Mouse (Mus musculus) myocyte (in vitro differentiated cells): Measurements from ENCODE around the gene Slit3. TPM values are rescaled to one million over a fixed set of nuclear protein-coding genes. Genes with fewer than 3 reads are reported as not detected.

ENCODE experiments used
- H3K27me3 ChIP-seq: one replicate; pipeline ENCODE4 v1.6.1; 2011; ENCODE audit not compliant: control insufficient read depth, insufficient read depth, insufficient read length
- H3K36me3 ChIP-seq: one replicate; pipeline ENCODE4 v1.6.1; 2011; ENCODE audit not compliant: control insufficient read depth, insufficient read depth
- H3K4me2 ChIP-seq: one replicate; pipeline ENCODE4 v1.6.1; 2011; ENCODE audit warnings: low read depth, control low read depth
- H3K4me3 ChIP-seq: one replicate; pipeline ENCODE4 v1.5.1; 2011; ENCODE audit warnings: mild to moderate bottlenecking, control low read depth, moderate library complexity
- H3K79me2 ChIP-seq: one replicate; pipeline ENCODE4 v1.6.1; 2011; ENCODE audit not compliant: control insufficient read depth, insufficient read depth
- H3ac ChIP-seq: one replicate; pipeline ENCODE4 v1.6.1; 2011; ENCODE audit not compliant: control insufficient read depth, insufficient read length
- CEBPB ChIP-seq: IDR thresholded peaks from 2 replicates; pipeline ENCODE4 v1.6.1; 2011; ENCODE audit warnings: mild to moderate bottlenecking, moderate library complexity; ENCODE audit not compliant: poor library complexity, insufficient read depth, severe bottlenecking
- E2F4 ChIP-seq: IDR thresholded peaks from one replicate; pipeline ENCODE4 v1.6.1; 2011; ENCODE audit warnings: mild to moderate bottlenecking, control low read depth, moderate library complexity; ENCODE audit not compliant: insufficient read depth
- MAX ChIP-seq: IDR thresholded peaks from one replicate; pipeline ENCODE4 v1.6.1; 2011; ENCODE audit warnings: low read depth, mild to moderate bottlenecking, control low read depth
- MYOD1 ChIP-seq, 3 experiments: IDR thresholded peaks; one replicate each; pipeline ENCODE4 v1.6.1; 2011; ENCODE audit warnings: control low read depth in 2 of 3, low read depth in 2 of 3, mild to moderate bottlenecking in 2 of 3, moderate library complexity in 1 of 3; ENCODE audit not compliant: insufficient read length in 2 of 3, control insufficient read depth in 1 of 3
- MYOG ChIP-seq, 3 experiments: IDR thresholded peaks; one replicate each; pipeline ENCODE4 v1.6.1; 2011; ENCODE audit warnings: control low read depth in 2 of 3, low read depth in 2 of 3, mild to moderate bottlenecking in 2 of 3; ENCODE audit not compliant: insufficient read length in 2 of 3, control insufficient read depth in 1 of 3, insufficient read depth in 1 of 3
- POLR2A ChIP-seq: IDR thresholded peaks from one replicate; pipeline ENCODE4 v1.6.1; 2011; ENCODE audit warnings: low read depth, mild to moderate bottlenecking, control low read depth, moderate library complexity; ENCODE audit not compliant: insufficient read length
- POLR2AphosphoS2 ChIP-seq: IDR thresholded peaks from one replicate; pipeline ENCODE4 v1.6.1; 2011; ENCODE audit warnings: low read depth, control low read depth; ENCODE audit not compliant: insufficient read length
- REST ChIP-seq: IDR thresholded peaks from one replicate; pipeline ENCODE4 v1.6.1; 2011; ENCODE audit warnings: mild to moderate bottlenecking, control low read depth, moderate library complexity; ENCODE audit not compliant: insufficient read depth, insufficient read length
- SRF ChIP-seq: IDR thresholded peaks from one replicate; pipeline ENCODE4 v1.6.1; 2011; ENCODE audit warnings: low read depth; ENCODE audit not compliant: control insufficient read depth, insufficient read length
- TCF12 ChIP-seq: IDR thresholded peaks from one replicate; pipeline ENCODE4 v1.6.1; 2011; ENCODE audit warnings: mild to moderate bottlenecking, control low read depth; ENCODE audit not compliant: poor library complexity, insufficient read depth, severe bottlenecking
- TCF3 ChIP-seq: IDR thresholded peaks from one replicate; pipeline ENCODE4 v1.6.1; 2011; ENCODE audit warnings: low read depth, control low read depth; ENCODE audit not compliant: insufficient read length
- USF1 ChIP-seq: IDR thresholded peaks from one replicate; pipeline ENCODE4 v1.6.1; 2011; ENCODE audit warnings: low read depth, mild to moderate bottlenecking, control low read depth, moderate library complexity
- polyA plus RNA-seq: library from polyadenylated mRNA; unstranded; fragments of >200 nt; fragmentation: generic; extraction: Trizol; gene quantifications from one replicate; pipeline ENCODE4 v1.2.1, GENCODE M21; 2012; ENCODE audit warnings: missing spikeins

Gene Slit3
- polyA plus RNA-seq, 1 experiment: not detected

GRCm38 (mm10) chr11:35754906-35755418 lies 633.9 kb downstream of the Slit3 start:
- Histone ChIP-seq H3K27me3 (peaks cover 5% of the 10 kb centered on the region), H3ac (no peak overlapping the region), H3K4me3 (no peak overlapping the region), H3K79me2 (no peaks in the 10 kb centered on the region), H3K36me3 (no peaks in the 10 kb centered on the region), H3K4me2 (no peak overlapping the region)
- no peak for TF ChIP-seq TCF3
- TF ChIP-seq CEBPB: no peak
- TF ChIP-seq MYOD1 (IDR thresholded peaks at IDR 0.05; ENCODE audit: control insufficient read depth in 1 of 3, insufficient read length in 2 of 3, low read depth in 2 of 3): no peak
- TF ChIP-seq E2F4: no peak
- TF ChIP-seq USF1: no peak
- no peak for TF ChIP-seq POLR2AphosphoS2
- TF ChIP-seq TCF12: no peak
- no peak for TF ChIP-seq SRF
- no peak for TF ChIP-seq POLR2A
- TF ChIP-seq MYOG (IDR thresholded peaks at IDR 0.05; ENCODE audit: control insufficient read depth in 1 of 3, insufficient read depth in 1 of 3, insufficient read length in 2 of 3, low read depth in 2 of 3): no peak
- no peak for TF ChIP-seq MAX
- no peak for TF ChIP-seq REST

GRCm38 (mm10) chr11:35755546-35755945 lies 634.5 kb downstream of the Slit3 start:
- peaks cover 5% of the 10 kb centered on the region for H3K27me3 ChIP-seq
- TF ChIP-seq MAX: no peak
- TF ChIP-seq TCF3: no peak
- no peak for TF ChIP-seq TCF12
- TF ChIP-seq REST: no peak
- TF ChIP-seq MYOD1 (IDR thresholded peaks at IDR 0.05; ENCODE audit: control insufficient read depth in 1 of 3, insufficient read length in 2 of 3, low read depth in 2 of 3): no peak
- no peak for TF ChIP-seq USF1
- TF ChIP-seq E2F4: no peak
- no peak for TF ChIP-seq CEBPB
- no peak for TF ChIP-seq MYOG (IDR thresholded peaks at IDR 0.05; ENCODE audit: control insufficient read depth in 1 of 3, insufficient read depth in 1 of 3, insufficient read length in 2 of 3, low read depth in 2 of 3)
- no peak for TF ChIP-seq POLR2AphosphoS2
- TF ChIP-seq POLR2A: no peak
- TF ChIP-seq SRF: no peak
- no peaks in the 10 kb centered on the region for H3K79me2 ChIP-seq
- no peak overlapping the region for H3ac ChIP-seq
- H3K36me3 ChIP-seq: no peaks in the 10 kb centered on the region
- no peak overlapping the region for H3K4me3 ChIP-seq
- no peak overlapping the region for H3K4me2 ChIP-seq

- Histone ChIP-seq H3K27me3 (peaks cover 5% of the 10 kb centered on the region), H3K4me2 (no peak overlapping the region), H3K79me2 (no peaks in the 10 kb centered on the region), H3K36me3 (no peaks in the 10 kb centered on the region), H3ac (no peak overlapping the region), H3K4me3 (no peak overlapping the region)
- TF ChIP-seq E2F4 (no peak), POLR2A (no peak)
Observed at GRCm38 (mm10) chr11:35756411-35757303, 635.6 kb downstream of the Slit3 start.
